Mouse (Mus musculus) bone marrow, adult 2 months (tissue): ENCODE measurements around the gene Tas2r119.

Experiments
- CTCF ChIP-seq: fragments of 200-500 bp; IDR thresholded peaks from 2 replicates; pipeline ENCODE4 v1.5.1; 2011; ENCODE audit warnings: low read length, control low read depth; ENCODE audit not compliant: control insufficient read depth, insufficient read depth
- POLR2A ChIP-seq: fragments of 200-500 bp; IDR thresholded peaks from 2 replicates; pipeline ENCODE4 v1.6.1; 2011; ENCODE audit warnings: low read depth, mild to moderate bottlenecking, control low read depth, low read length, borderline replicate concordance; ENCODE audit not compliant: control insufficient read depth

DNA sequence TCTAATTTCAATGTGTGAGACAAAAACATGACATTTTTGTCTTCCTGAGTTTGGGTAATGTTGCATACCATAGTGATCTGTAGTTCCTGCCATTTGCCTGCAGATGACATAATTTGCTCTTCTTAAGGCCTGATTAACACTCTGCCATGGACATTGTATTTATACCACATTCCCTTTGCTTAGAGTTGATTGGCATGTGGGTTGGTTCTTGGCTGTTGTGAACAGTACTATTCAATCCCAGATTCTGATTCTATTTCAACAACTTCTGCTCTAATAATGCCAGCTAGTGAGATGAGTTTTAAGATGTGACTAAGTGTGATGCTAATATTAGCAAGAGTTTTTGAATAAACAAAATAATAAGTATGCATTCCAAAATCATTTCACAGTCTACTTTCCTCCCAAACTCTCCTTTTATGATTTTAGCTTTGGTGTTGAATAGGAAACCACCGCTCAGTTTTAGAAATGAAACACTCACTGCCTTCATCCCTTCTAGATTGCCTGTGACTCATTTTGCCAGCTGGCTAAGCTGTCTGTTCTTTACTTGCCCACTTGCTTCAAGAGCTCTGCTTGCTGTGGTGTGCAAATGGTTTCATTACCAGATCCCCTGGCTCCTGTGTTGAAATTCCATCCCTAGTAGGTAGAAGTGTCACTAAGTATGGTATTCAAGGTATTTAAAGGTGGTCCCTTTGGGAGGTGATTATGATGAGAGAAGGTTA, 3.1 kb downstream of the Tas2r119 start:
- no peak for TF ChIP-seq CTCF
- no peak for TF ChIP-seq POLR2A
